Comparison of ENCODE assay signal across 19 mouse cellular contexts in the genomic region with DNA sequence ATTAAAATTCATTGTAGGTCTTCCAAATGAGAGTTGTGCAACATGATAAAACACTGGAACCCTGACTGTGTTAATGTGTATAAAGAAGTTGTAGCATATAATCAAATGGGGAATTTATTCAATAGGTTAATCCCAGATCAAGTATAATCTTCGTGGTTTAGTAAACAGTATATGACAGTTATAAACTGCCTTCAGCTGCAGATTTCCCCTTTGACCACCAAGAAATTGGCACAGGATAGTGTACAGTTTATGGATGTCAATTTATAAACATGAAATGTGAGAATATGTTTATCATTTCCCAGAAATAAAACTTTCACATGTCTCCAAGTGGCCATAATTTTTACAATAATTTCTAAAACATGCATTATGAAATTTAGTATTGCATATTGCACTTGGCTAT.
DNase-seq lines count a peak whose midpoint lies in the region; ATAC-seq and TF ChIP-seq lines count a peak whose summit lies in the region.
"Had no signal": no experiment of that assay in that cellular context is flagged by ENCODE, and none has a peak within 500 bp of the region (broad histone marks: within the 10 kb centered on the region; RNA-seq: fewer than 3 reads in every experiment).

No protein-coding gene starts in this region.

- whole genome bisulfite sequencing in stomach, embryonic 14.5 days = 11% methylated on average over 1 of the region's 1 CpGs

- no peak overlapping the region for H3K9ac ChIP-seq in stomach, embryonic 14.5 days (replicated peaks; ENCODE audit: low read depth, low read length)
- H3K9ac ChIP-seq: forebrain, embryonic 13.5 days; hindbrain, embryonic 12.5 days; hindbrain, embryonic 15.5 days had no signal

- H3K36me3 ChIP-seq in stomach, embryonic 14.5 days (ENCODE audit: control insufficient read depth, insufficient read depth, low read length) = no peaks in the 10 kb centered on the region
- H3K36me3 ChIP-seq: forebrain, embryonic 10.5 days; hindbrain, embryonic 12.5 days; hindbrain, embryonic 15.5 days had no signal

- no peaks in the 10 kb centered on the region for H3K4me1 ChIP-seq in stomach, embryonic 14.5 days (ENCODE audit: control insufficient read depth, insufficient read depth, low read length)
- H3K4me1 ChIP-seq: hindbrain, embryonic 12.5 days; hindbrain, embryonic 15.5 days had no signal

- H3K27me3 ChIP-seq in stomach, embryonic 14.5 days (ENCODE audit: control insufficient read depth, insufficient read depth, low read length) = no peaks in the 10 kb centered on the region
- H3K27me3 ChIP-seq: forebrain, embryonic 13.5 days; hindbrain, embryonic 12.5 days; hindbrain, embryonic 15.5 days had no signal

- no peaks in the 10 kb centered on the region for H3K9me3 ChIP-seq in stomach, embryonic 14.5 days (ENCODE audit: control insufficient read depth, low read depth, low read length)
- H3K9me3 ChIP-seq: forebrain, embryonic 10.5 days; forebrain, embryonic 13.5 days; hindbrain, embryonic 12.5 days; hindbrain, embryonic 15.5 days had no signal

- no peak for TF ChIP-seq CTCF in layer of hippocampus, adult 2 months (conservative IDR thresholded peaks at IDR 0.05)

- no peak for DNase-seq in layer of hippocampus, adult 2 months (ENCODE audit: low spot score in 2 of 2)
- no peak for DNase-seq in layer of hippocampus, adult 18-20 months (ENCODE audit: low spot score in 2 of 2)
- DNase-seq in retina, postnatal 1 day = peak; percentile 41
- no peak for DNase-seq in retina, embryonic 14.5 days (ENCODE audit: low spot score)
- DNase-seq in gastrocnemius, postnatal 14 days = no peak
- DNase-seq in spleen, adult 12 weeks (ENCODE audit: low spot score) = no peak
- DNase-seq: adrenal gland, postnatal 10 days; adrenal gland, postnatal 36 days; cerebellum, adult 18-20 months; gastrocnemius, postnatal 10 days; heart, adult 11 months had no signal

- no peak overlapping the region for H3K4me2 ChIP-seq in stomach, embryonic 14.5 days (replicated peaks; ENCODE audit: low read depth, low read length)
- H3K4me2 ChIP-seq: forebrain, embryonic 13.5 days; heart, embryonic 11.5 days; hindbrain, embryonic 12.5 days; hindbrain, embryonic 15.5 days had no signal

- H3K27ac ChIP-seq in layer of hippocampus, adult 2 months = peak overlapping the region; percentile 81
- H3K27ac ChIP-seq in stomach, embryonic 14.5 days (ENCODE audit: low read length) = no peak overlapping the region
- H3K27ac ChIP-seq: forebrain, embryonic 13.5 days; hindbrain, embryonic 12.5 days; hindbrain, embryonic 15.5 days had no signal

- ATAC-seq in stomach, embryonic 14.5 days (ENCODE audit: insufficient number of reproducible peaks, insufficient read depth, low FRiP score, low read depth) = 0 out of 2 replicates have a peak, but pooled peaks have one; percentile 6
- ATAC-seq: activated CD4-positive, CD25-positive, alpha-beta regulatory T cell, adult 4 months; CD4-positive, CD25-positive, alpha-beta regulatory T cell, adult 4 months had no signal

- intact Hi-C loops in gastrocnemius, postnatal 14 days (cut with DNase I; ENCODE audit: low total_unique reads) = no loop called here

- no peak overlapping the region for H3K4me3 ChIP-seq in layer of hippocampus, adult 2 months
- H3K4me3 ChIP-seq in stomach, embryonic 14.5 days (ENCODE audit: low read depth, low read length) = no peak overlapping the region
- H3K4me3 ChIP-seq: forebrain, embryonic 10.5 days; forebrain, embryonic 13.5 days; hindbrain, embryonic 12.5 days; hindbrain, embryonic 15.5 days had no signal
